Mouse (Mus musculus) adrenal gland, postnatal 10 days (tissue): ENCODE measurements around the gene Fam214a. TPM values are rescaled to one million over a fixed set of nuclear protein-coding genes. Genes with fewer than 3 reads are reported as not detected.
A peak's percentile ranks its signal among the peaks of the same experiment; 100 is the strongest.
"Not testable (repeated sequence)": the region's sequence is repeated elsewhere in the genome, so short reads cannot be mapped to it uniquely, and the experiment has no call there.

Experiments used
- DNase-seq: peaks from one replicate; pipeline ENCODE4 v3.0.0; 2021; ENCODE audit warnings: mixed read lengths
- total RNA-seq, 2 experiments: library from RNA; stranded (reverse); gene quantifications; 2 replicates each; pipeline ENCODE4 v1.2.3; 2021

Fam214a gene
- total RNA-seq, 2 experiments from 2014 or later = 76.1 to 81.3 TPM

DNA sequence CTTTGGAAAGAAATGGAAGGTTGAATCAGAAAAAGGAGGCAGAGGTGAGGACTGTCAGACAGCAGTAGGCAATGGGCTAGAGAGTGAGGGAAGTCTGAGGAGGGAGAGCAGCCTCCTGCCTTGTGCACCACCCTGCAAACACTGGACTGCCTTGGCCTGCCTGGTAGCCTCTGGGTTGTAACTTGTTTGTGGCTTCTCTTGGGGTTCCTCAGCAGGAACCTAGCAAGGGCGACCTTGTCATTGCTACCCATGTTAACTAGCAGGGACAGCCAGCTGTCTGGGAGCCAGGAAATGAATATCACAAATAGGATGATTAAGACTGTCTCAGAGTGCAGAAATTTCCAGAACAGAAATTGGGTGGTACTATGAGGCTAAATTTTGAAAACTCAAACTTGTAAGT is 27.2 kb downstream of the Fam214a start:
- DNase-seq = peak; percentile 62

DNA sequence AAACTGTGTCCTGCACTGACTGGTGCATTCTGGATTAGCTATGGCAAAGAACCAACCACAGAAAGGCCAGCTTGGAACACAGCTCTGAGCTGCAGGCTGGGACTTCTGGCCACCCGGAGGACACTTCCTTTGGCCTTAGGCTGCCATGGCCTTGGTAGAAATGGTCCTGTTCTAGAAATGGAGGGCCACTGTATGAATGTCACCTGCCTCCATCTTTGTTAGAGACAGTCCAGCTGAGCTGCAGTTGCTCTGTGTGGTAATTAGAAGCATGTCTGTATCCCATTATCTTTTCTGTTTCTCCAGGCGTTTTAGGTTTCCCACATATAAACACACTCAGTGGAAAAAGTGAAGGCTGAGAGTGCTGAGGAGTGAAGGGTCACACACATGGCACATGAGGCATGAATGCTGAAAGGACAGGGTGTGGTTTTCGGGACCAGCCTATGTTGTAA is 29.0 kb downstream of the Fam214a start:
- no peak for DNase-seq

GRCm38 (mm10) chr9:74982193-74982592 is 29.5 kb downstream of the Fam214a start:
- no peak for DNase-seq

- DNase-seq = not testable (repeated sequence)
Observed at GRCm38 (mm10) chr9:74982722-74983121, 30.0 kb downstream of the Fam214a start.

- no peak for DNase-seq
Observed at GRCm38 (mm10) chr9:74985173-74985715, 32.6 kb downstream of the Fam214a start.

- DNase-seq = no peak
Observed at GRCm38 (mm10) chr9:74985770-74986169, 33.1 kb downstream of the Fam214a start.

DNA sequence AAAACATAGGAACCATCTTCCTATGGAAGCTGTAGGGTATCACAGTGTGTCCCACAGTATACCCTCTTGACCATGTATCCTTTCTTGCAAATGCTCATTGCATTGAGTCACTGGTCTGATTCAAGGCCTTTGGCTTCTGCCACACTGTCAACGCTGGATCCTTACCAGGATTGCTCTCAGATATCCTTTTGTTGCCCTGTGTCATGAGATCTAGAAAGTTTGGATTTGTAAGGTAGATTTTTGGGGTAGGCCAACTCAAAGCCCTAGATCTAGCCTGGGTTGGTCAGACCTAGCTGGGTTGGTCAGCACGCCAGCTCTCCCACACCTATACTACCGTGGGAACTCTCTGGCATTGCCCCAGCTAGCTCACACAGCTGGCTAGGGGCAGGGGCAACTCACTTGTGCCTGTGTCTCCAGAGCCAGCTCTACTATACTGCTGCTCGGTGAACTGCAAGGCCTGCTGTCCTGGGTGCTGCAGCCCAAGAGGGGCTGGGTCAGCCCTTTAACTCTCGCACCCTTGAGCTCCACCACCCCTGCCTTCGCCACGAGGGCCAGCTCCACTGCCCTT is 36.3 kb downstream of the Fam214a start:
- DNase-seq = peak; percentile 54

- no peak for DNase-seq
Observed at GRCm38 (mm10) chr9:74989990-74990389, 37.3 kb downstream of the Fam214a start.

- DNase-seq = no peak
Observed at GRCm38 (mm10) chr9:74994611-74995257, 42.0 kb downstream of the Fam214a start.

DNA sequence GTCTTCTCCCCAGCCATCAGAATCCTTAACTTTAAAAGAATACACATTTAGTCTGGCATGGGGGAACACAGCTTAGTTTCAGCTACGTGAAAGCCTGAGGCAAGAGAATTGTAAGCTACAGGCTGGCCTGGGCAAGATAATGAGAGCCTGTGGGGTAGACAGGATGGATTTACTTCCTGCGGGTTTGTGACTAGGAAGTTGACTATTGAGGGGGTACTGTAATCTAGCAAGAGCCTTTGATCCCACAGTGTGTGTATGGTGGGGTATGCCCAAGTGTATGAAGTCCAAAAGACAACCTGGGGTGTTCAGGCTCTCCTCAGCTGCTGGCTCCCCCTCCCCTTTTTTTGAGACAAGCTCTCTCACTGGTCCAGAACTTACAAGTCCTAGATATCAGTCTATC is 43.7 kb downstream of the Fam214a start:
- no peak for DNase-seq

DNA sequence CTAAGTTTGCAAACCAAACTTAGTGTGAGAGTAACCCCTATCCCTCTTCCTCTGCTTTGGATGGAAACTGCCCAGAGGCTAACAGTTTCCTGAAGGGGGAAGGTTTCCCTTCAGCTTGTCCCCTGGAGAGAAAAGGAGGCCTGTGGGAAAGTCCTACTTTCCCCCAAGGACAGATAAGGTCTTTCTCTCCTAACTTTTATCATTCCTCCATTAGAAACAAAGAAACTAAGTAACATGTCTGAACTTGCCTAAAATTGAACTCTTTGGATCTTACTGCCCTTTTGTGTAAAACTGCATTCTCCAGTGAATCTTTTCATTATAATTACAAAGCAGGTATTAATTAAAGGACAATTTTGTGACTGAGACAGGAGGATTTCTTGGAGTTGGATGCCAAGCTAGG is 45.3 kb downstream of the Fam214a start:
- DNase-seq = no peak

- peak; percentile 68 for DNase-seq
Observed at GRCm38 (mm10) chr9:75001006-75001405, 48.3 kb downstream of the Fam214a start.

DNA sequence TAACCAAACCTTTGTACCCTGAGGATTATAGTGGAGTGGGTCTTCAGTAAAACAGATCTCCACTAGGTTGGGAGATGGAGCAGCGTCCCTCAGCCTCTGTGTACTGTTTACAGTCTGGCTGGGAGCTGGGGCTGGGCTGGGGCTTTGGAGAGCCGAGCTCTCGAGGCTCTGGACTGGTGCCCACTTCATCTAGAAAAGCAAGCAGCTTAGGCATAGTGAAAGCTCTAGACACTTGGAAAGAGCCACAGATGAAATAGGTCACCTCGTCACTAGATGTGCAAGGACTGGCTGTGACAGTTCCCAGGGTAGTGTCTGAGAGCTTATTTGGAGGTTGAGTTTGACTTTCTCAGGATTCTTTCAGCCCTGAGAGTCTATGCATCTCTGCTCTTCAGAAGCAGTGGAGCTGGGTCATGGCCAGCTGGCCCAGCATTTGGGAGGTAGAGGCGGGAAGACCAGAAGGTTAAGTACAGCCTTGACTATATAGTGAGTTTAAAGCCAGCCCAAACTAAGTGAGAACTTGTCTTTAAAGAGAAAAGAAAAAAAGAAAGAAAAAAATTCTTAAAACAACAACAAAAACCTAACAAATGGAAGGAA is 49.0 kb downstream of the Fam214a start:
- DNase-seq = peak; percentile 75

DNA sequence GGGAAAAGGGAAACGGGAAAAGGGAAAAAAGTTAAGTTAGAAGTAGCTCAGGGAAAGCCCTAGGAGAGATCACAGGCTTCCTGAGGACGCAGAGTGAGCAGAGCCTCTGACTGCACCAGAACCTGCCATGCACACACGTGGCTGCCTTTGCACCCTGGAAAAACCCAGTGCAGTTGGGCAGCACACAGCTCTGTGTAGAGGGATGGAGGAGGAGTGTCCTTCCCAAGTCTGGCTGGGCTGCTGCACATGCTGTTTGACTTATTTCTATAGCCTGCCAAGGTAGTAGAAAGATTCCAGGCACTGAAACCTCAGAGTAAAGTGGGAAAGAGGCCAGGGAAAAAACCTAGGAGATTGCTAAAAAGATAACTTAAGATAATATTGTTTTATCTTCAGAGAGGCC is 49.6 kb downstream of the Fam214a start:
- peak; percentile 61 for DNase-seq

DNA sequence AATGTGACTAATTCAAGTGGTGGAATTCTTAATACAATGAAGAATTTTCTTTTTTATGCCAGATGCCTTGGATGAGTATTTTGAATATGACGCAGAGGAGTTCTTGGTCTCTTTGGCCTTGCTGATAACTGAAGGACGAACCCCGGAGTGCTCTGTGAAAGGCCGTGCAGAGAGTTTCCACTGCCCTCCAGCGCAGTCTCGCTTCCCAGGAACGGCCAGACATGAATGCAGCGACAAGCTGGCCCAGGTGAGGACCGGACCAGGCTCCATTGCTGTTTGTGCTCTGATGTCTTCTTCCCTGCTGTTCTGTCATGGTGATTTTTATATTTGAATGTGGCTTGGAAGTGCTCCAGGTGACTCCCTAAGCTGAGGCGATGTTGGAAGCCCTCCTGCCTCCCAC is 51.5 kb downstream of the Fam214a start:
- peak; percentile 73 for DNase-seq

GRCm38 (mm10) chr9:75016591-75016990 is 63.9 kb downstream of the Fam214a start:
- DNase-seq = no peak

DNA sequence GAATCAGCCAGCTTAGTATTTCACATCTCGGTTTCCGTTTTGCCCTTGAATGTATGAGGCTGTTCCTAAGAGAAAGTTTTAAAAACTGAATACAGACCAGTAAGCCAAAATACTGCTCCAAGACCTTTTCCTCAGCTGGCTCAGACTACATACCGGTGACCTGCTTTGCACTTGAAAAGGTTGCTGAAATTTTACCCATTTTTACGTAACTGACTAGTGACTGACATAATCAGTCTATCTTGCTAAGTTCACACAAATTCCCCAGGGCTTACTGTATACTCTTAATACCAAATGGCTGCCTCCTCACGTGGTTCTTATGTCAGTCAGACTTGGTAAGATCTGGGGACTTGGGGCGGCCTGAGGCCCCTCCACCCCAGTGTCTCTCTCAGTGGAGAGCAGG is 66.5 kb downstream of the Fam214a start:
- DNase-seq = no peak

DNA sequence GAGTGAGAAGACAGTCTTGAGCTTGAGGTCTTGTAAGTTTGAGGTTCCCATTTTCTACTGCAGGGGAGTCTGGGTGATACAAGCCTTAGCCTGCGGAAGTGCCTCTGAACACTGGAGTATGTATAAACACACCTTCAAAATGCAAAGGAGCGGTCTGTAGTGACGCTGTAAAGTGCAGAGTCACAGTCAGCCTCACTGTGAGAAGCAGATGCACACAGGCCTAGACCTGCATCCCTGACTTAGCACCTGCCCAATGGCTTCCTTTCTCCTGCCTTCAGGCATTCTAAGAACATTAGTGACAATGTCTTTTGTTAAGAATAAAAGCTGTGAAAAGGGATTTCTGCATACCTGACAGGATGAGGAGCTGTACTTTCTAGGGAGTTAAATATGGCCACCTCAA is 66.9 kb downstream of the Fam214a start:
- DNase-seq = no peak

DNA sequence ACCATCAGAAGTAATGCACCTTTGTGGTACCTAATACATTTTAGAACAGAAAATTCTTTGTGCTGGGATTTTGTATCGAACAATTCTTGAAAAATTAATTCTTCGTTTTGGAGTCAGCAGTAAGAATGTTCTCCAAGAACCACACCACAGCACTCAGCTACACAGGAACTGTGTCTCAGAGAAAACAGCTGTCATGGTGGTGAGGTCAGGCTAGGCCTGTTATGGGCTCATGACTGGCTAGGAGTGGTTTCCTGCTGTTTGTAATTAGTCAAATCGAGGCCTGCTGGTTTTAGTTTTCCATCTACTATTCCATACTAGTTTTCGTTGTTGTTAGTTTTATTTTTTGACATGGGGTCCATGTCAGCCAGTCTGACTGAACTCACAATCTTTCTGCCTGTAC is 67.9 kb downstream of the Fam214a start:
- no peak for DNase-seq

- DNase-seq = no peak
Observed at GRCm38 (mm10) chr9:75022546-75022945, 69.9 kb downstream of the Fam214a start.

- no peak for DNase-seq
Observed at GRCm38 (mm10) chr9:75023150-75023894, 70.6 kb downstream of the Fam214a start.

DNA sequence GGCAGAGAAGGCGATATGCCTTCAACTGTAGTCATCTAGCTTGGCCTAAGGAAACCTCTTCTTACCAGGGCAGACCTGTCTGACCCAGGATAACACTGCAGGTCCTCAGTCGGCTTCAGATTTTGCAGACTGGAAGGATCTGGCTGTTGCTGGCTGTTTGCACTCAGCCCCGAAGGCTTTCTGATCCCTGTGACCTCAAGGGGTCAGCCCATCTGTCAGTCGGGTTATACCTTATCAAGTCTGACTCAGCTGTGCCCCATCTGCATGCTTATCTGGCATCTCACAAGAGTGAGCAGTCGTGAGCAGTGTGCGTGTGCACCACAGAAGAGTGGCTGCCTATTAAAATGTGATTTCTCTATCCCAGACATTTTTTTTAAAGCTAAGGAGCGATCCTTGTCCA is 71.4 kb downstream of the Fam214a start:
- DNase-seq = no peak

DNA sequence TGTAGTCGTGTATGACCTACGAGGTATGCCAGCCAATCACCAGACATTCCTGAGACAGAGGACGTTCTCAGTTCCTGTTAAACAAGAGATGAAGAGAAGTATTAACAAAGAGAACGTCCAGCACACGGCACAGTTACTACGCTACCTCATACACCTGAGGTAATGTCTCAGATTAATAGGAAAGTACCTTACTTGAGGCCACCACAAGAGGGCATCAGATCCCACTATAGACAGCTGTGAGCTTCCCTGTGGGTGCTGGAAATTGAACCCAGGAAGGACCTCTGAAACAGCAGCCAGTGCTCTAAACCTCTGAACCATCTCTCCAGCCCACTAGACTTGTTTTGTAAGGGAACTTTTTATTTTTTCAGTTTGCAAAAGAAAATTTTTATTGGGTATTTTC is 73.0 kb downstream of the Fam214a start:
- DNase-seq = no peak
